Mouse (Mus musculus) embryonic facial prominence, embryonic 13.5 days (tissue): ENCODE data around the gene Rtn4. TPM values are rescaled to one million over a fixed set of nuclear protein-coding genes. Genes with fewer than 3 reads are reported as not detected.
"Not testable (repeated sequence)": the region's sequence is repeated elsewhere in the genome, so short reads cannot be mapped to it uniquely, and the experiment has no call there.

Experiments
- ATAC-seq: fragments of 200-750 bp; cut with Nextera tagmentation; 2 replicates; pipeline ENCODE4 v1.8.0; 2017; ENCODE audit warnings: low read depth; ENCODE audit not compliant: insufficient number of reproducible peaks, insufficient read depth, low FRiP score, low TSS enrichment
- H3K27ac ChIP-seq: fragments of 300-500 bp; sonication (generic); 2 replicates; pipeline ENCODE4 v1.5.1; 2015; ENCODE audit warnings: moderate library complexity, mild to moderate bottlenecking, inconsistent platforms
- H3K27me3 ChIP-seq: fragments of 300-500 bp; sonication (generic); 2 replicates; pipeline ENCODE4 v1.6.1; 2015; ENCODE audit warnings: mild to moderate bottlenecking, inconsistent platforms
- H3K36me3 ChIP-seq: fragments of 300-500 bp; sonication (generic); 2 replicates; pipeline ENCODE4 v1.6.1; 2015; ENCODE audit warnings: mild to moderate bottlenecking, inconsistent platforms
- H3K4me1 ChIP-seq: fragments of 300-500 bp; sonication (generic); 2 replicates; pipeline ENCODE4 v1.6.1; 2015; ENCODE audit warnings: inconsistent platforms
- H3K4me2 ChIP-seq: fragments of 300-500 bp; sonication (generic); 2 replicates; pipeline ENCODE4 v1.6.1; 2015; ENCODE audit warnings: moderate library complexity, mild to moderate bottlenecking, inconsistent platforms
- H3K4me3 ChIP-seq: fragments of 300-500 bp; sonication (generic); 2 replicates; pipeline ENCODE4 v1.5.1; 2015; ENCODE audit warnings: mild to moderate bottlenecking, inconsistent platforms
- H3K9ac ChIP-seq: fragments of 300-500 bp; sonication (generic); 2 replicates; pipeline ENCODE4 v1.6.1; 2015; ENCODE audit warnings: mild to moderate bottlenecking, inconsistent platforms
- H3K9me3 ChIP-seq: fragments of 300-500 bp; sonication (generic); 2 replicates; pipeline ENCODE4 v1.6.1; 2016; ENCODE audit warnings: inconsistent platforms
- WGBS: fragments of 180-500 bp; shearing (Covaris S2); methylation state at CpG from one replicate; pipeline ENCODE4 v1.1.7; 2015; ENCODE audit warnings: mixed read lengths; 5-methylcytosine and 5-hydroxymethylcytosine counted together
- polyA plus RNA-seq: library from polyadenylated mRNA; unstranded; fragments of >200 nt; fragmentation: Nextera tagmentation; extraction: Ambion mirVana; gene quantifications from 2 replicates; pipeline ENCODE4 v1.2.1, GENCODE M21; 2015

The Rtn4 gene
- polyA plus RNA-seq, result 65.8 and 68.3 TPM in 2 replicates

- peak; percentile 96 for ATAC-seq
- Histone ChIP-seq H3K4me1 (peaks cover 18% of the 10 kb centered on the region), H3K9me3 (no peaks in the 10 kb centered on the region), H3K9ac (peak within 1 kb of the TSS; percentile 97), H3K27ac (peak within 1 kb of the TSS; percentile 99), H3K4me3 (peak within 1 kb of the TSS; percentile 93), H3K4me2 (peak within 1 kb of the TSS; percentile 66), H3K27me3 (no peaks in the 10 kb centered on the region), H3K36me3 (peaks cover 13% of the 10 kb centered on the region; the same call in 1 of the 2 replicates)
- under 1% methylated on average over 43 of the region's 43 CpGs for WGBS
Observed at GRCm38 (mm10) chr11:29692683-29693272, at the start of gene Rtn4. Rtn4 (plus strand) TSS chr11:29692947.

DNA sequence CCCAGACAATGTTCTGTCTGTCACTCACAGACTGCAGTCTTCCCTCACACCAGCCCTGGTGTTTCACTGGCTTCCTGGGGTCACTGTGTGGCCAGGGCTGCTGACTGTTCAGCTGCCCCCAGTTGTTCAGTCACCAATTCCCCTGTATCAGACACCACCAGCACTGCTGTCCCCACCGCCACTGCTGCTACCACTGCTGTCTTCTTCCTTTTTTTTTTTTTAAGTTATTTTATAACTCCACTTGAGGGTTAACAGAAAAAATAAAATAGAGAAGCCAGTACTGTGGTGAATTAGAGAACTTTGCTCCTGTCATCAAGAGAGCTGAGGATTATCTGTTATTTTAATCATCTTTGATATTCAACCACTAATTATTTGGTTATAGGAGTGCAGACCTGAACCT is 48.3 kb upstream of the Rtn4 start:
- Histone ChIP-seq H3K36me3 (no peaks in the 10 kb centered on the region), H3K4me3 (no peak overlapping the region), H3K27me3 (no peaks in the 10 kb centered on the region), H3K9me3 (no peaks in the 10 kb centered on the region), H3K4me1 (no peaks in the 10 kb centered on the region), H3K9ac (no peak overlapping the region), H3K4me2 (no peak overlapping the region), H3K27ac (no peak overlapping the region)
- no peak for ATAC-seq
- 88% methylated on average over 1 of the region's 1 CpGs for WGBS

- Histone ChIP-seq H3K9ac (no peak overlapping the region), H3K4me3 (no peak overlapping the region), H3K9me3 (no peaks in the 10 kb centered on the region), H3K27ac (no peak overlapping the region), H3K4me2 (no peak overlapping the region), H3K4me1 (no peaks in the 10 kb centered on the region), H3K27me3 (no peaks in the 10 kb centered on the region), H3K36me3 (no peaks in the 10 kb centered on the region)
- 80% methylated on average over 5 of the region's 5 CpGs for WGBS
- ATAC-seq, result no peak
Observed at GRCm38 (mm10) chr11:29645411-29646066, 47.2 kb upstream of the Rtn4 start.

DNA sequence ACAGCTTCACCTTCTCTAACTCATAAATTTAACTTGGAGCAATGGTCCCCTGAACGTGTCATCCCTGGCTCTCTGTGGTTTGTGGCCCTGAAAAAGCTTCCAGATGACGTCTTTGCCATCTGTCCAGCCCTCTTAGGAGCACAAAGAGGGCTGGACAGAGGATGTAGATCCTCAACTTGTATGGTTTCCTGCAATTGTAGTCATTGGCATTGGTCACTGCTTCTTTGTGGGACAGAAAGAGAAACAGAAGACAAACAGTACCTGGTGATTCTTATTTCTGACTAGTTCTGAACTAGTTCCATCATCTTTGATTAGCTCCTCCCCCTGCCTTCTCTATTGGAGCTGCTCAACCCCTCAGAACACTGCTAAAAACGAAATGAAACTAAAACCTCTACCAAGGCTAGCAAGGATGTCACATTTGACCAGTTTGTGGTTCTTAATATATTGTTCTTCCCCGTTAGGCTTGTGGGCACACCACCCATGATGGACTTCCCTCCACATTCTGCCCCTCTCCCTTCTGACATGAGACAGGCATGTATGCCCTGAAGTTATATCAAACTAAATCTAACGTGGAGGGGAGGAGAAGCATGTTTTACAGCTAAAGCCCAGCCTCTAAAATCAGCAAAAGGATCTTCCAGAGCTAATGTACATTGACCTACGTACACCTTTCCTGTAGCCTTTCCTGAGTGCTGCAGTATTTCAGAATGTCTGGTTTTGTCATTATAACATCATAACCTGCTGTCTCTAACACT is 45.0 kb upstream of the Rtn4 start:
- Histone ChIP-seq H3K4me2 (no peak overlapping the region), H3K36me3 (no peaks in the 10 kb centered on the region), H3K4me3 (no peak overlapping the region), H3K27ac (no peak overlapping the region), H3K27me3 (no peaks in the 10 kb centered on the region), H3K4me1 (no peaks in the 10 kb centered on the region), H3K9me3 (no peaks in the 10 kb centered on the region), H3K9ac (no peak overlapping the region)
- ATAC-seq, result no peak
- WGBS, result 58% methylated on average over 6 of the region's 6 CpGs

- H3K4me2 ChIP-seq, H3K36me3 ChIP-seq, H3K9me3 ChIP-seq, ATAC-seq, H3K4me1 ChIP-seq, H3K4me3 ChIP-seq, H3K9ac ChIP-seq, H3K27me3 ChIP-seq, H3K27ac ChIP-seq: not testable (repeated sequence)
- 90% methylated on average over 3 of the region's 3 CpGs for WGBS
Observed at GRCm38 (mm10) chr11:29655381-29655780, 37.4 kb upstream of the Rtn4 start.

- Histone ChIP-seq H3K4me3 (no peak overlapping the region), H3K27ac (no peak overlapping the region), H3K27me3 (no peaks in the 10 kb centered on the region), H3K9me3 (no peaks in the 10 kb centered on the region), H3K36me3 (no peaks in the 10 kb centered on the region), H3K4me2 (no peak overlapping the region), H3K4me1 (no peaks in the 10 kb centered on the region), H3K9ac (no peak overlapping the region)
- 83% methylated on average over 2 of the region's 2 CpGs for WGBS
- ATAC-seq, result no peak
Observed at GRCm38 (mm10) chr11:29660740-29661139, 32.0 kb upstream of the Rtn4 start.

GRCm38 (mm10) chr11:29667634-29668033 is 25.1 kb upstream of the Rtn4 start:
- no peak overlapping the region for H3K4me2 ChIP-seq
- no peaks in the 10 kb centered on the region for H3K9me3 ChIP-seq
- H3K36me3 ChIP-seq, result no peaks in the 10 kb centered on the region
- H3K27me3 ChIP-seq, result no peaks in the 10 kb centered on the region
- no peak overlapping the region for H3K27ac ChIP-seq
- ATAC-seq, result no peak
- 90% methylated on average over 3 of the region's 3 CpGs for WGBS
- no peak overlapping the region for H3K9ac ChIP-seq
- H3K4me1 ChIP-seq, result no peaks in the 10 kb centered on the region
- H3K4me3 ChIP-seq, result no peak overlapping the region

DNA sequence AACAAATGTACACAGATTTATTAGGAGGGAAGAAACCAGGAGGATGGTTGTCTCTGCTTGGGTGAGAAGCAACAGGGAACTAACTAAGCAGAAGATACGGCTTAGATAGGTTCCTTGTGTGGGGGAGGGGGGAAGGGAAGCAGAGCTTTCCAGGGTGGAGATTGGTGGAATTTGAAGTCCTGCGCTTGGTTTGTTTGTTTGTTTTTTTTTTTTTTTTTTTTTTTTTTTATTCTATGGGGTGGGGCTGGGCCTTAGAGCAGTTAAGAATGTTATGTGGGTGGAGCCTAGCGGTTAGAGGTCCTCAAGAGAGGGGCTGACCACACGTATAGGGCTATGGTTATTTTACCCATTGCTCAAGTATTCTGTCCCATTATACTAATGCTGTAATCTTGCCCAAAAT is 23.0 kb upstream of the Rtn4 start:
- no peak overlapping the region for H3K9ac ChIP-seq
- no peak for ATAC-seq
- H3K27me3 ChIP-seq, result no peaks in the 10 kb centered on the region
- no peaks in the 10 kb centered on the region for H3K4me1 ChIP-seq
- WGBS, result 64% methylated on average over 4 of the region's 4 CpGs
- no peak overlapping the region for H3K27ac ChIP-seq
- no peaks in the 10 kb centered on the region for H3K9me3 ChIP-seq
- no peak overlapping the region for H3K4me3 ChIP-seq
- no peak overlapping the region for H3K4me2 ChIP-seq
- no peaks in the 10 kb centered on the region for H3K36me3 ChIP-seq

DNA sequence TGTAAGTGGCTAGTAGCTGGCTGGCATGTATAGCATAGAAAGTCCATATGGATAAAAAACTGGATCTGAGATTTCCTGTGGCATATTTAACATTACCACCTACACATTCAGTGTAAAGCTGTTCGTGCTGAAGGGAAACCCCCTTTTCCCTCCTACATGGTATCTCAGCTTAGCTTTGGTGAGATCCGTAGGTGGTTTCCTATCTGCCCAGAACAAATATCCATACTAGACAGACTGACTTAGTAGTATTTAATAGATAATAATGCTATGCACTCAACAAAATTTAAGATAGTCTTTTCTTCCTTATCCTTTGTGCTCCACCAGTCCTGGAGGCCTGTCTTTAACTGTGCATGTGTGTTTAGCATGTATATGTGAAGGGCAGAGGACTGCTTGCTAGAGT is 19.4 kb upstream of the Rtn4 start:
- ATAC-seq, result no peak

GRCm38 (mm10) chr11:29676718-29677117 is 16.0 kb upstream of the Rtn4 start:
- H3K9me3 ChIP-seq, result no peaks in the 10 kb centered on the region
- no peaks in the 10 kb centered on the region for H3K4me1 ChIP-seq
- no peaks in the 10 kb centered on the region for H3K27me3 ChIP-seq
- H3K4me3 ChIP-seq, result no peak overlapping the region
- ATAC-seq, result no peak
- WGBS, result 95% methylated on average over 4 of the region's 4 CpGs
- H3K36me3 ChIP-seq, result no peaks in the 10 kb centered on the region
- H3K4me2 ChIP-seq, result no peak overlapping the region
- H3K9ac ChIP-seq, result no peak overlapping the region
- H3K27ac ChIP-seq, result no peak overlapping the region

More for the DNA sequence above, 19.4 kb upstream of the Rtn4 start:
- H3K27ac ChIP-seq, result no peak overlapping the region
- H3K4me3 ChIP-seq, result no peak overlapping the region
- H3K27me3 ChIP-seq, result no peaks in the 10 kb centered on the region
- no peaks in the 10 kb centered on the region for H3K9me3 ChIP-seq
- H3K36me3 ChIP-seq, result no peaks in the 10 kb centered on the region
- no peak overlapping the region for H3K9ac ChIP-seq
- no peaks in the 10 kb centered on the region for H3K4me1 ChIP-seq
- WGBS, result 87% methylated on average over 2 of the region's 2 CpGs
- no peak overlapping the region for H3K4me2 ChIP-seq

GRCm38 (mm10) chr11:29679942-29680341 is 12.8 kb upstream of the Rtn4 start:
- no peak for ATAC-seq

DNA sequence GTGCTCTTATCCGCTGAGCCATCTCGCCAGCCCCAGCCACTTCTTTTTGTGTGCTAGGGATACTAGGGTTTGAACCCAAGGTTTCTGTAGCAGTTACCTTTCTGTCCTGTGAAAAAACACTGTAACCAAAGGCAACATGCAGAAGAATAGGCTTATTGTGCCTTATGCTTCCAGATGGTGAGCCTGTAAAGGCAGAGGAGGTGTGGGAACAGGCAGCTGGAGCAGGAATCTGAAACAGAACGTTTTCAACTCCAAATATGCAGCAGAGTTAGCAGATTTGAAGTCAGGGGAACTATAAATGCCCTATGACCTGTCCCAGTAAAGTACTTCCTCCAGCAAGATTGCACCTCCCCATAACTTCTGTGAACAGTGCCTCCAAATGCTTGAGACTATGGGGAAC is 12.0 kb upstream of the Rtn4 start:
- H3K9ac ChIP-seq, result no peak overlapping the region
- no peaks in the 10 kb centered on the region for H3K9me3 ChIP-seq
- no peak overlapping the region for H3K4me3 ChIP-seq
- H3K4me2 ChIP-seq, result no peak overlapping the region
- 72% methylated on average over 3 of the region's 3 CpGs for WGBS
- no peak overlapping the region for H3K27ac ChIP-seq
- no peaks in the 10 kb centered on the region for H3K27me3 ChIP-seq
- H3K36me3 ChIP-seq, result no peaks in the 10 kb centered on the region
- H3K4me1 ChIP-seq, result no peaks in the 10 kb centered on the region
- no peak for ATAC-seq

More at GRCm38 (mm10) chr11:29679942-29680341, 12.8 kb upstream of the Rtn4 start:
- 83% methylated on average over 3 of the region's 3 CpGs for WGBS
- H3K4me1 ChIP-seq, result no peaks in the 10 kb centered on the region
- H3K9ac ChIP-seq, result no peak overlapping the region
- H3K4me3 ChIP-seq, result no peak overlapping the region
- no peaks in the 10 kb centered on the region for H3K9me3 ChIP-seq
- H3K27me3 ChIP-seq, result no peaks in the 10 kb centered on the region
- no peak overlapping the region for H3K4me2 ChIP-seq
- no peak overlapping the region for H3K27ac ChIP-seq
- H3K36me3 ChIP-seq, result no peaks in the 10 kb centered on the region
